ENCODE assay signal across 8 mouse cellular contexts in genomic region chr5:137294744-137295093, GRCm38 (mm10). TPM values are rescaled to one million over a fixed set of nuclear protein-coding genes. Genes with fewer than 3 reads are reported as not detected.
DNase-seq lines count a peak whose midpoint lies in the region; ATAC-seq and TF ChIP-seq lines count a peak whose summit lies in the region.

No protein-coding gene starts in this region.

- H3K9me3 ChIP-seq in liver, embryonic 13.5 days (replicated peaks), result no peaks in the 10 kb centered on the region

- no peak for TF ChIP-seq CTCF in cerebellum, adult 2 months (IDR thresholded peaks at IDR 0.05; ENCODE audit: borderline replicate concordance, insufficient read depth, low read depth, low read length)

- H3K27me3 ChIP-seq in cerebellum, adult 2 months (ENCODE audit: control insufficient read depth, insufficient read depth, low read length), result no peaks in the 10 kb centered on the region
- H3K27me3 ChIP-seq in liver, embryonic 13.5 days, result no peaks in the 10 kb centered on the region

- peak overlapping the region; percentile 92 for H3K4me3 ChIP-seq in cerebellum, adult 2 months (replicated peaks; ENCODE audit: insufficient read depth, low read depth, low read length)
- H3K4me3 ChIP-seq in liver, embryonic 13.5 days (replicated peaks), result peak overlapping the region; percentile 83

- DNase-seq in cerebellum, adult 2 months, result no peak
- DNase-seq in cerebellum, postnatal 4 days (ENCODE audit: low spot score in 2 of 2), result no peak
- peak; percentile 31 for DNase-seq in thymus, postnatal 25 days
- no peak for DNase-seq in thymus, postnatal 36 days
- DNase-seq in liver, embryonic 13.5 days, result no peak
- no peak for DNase-seq in adrenal gland, adult 18-20 months (ENCODE audit: low spot score in 2 of 2)
- DNase-seq in frontal cortex, adult 2 months (ENCODE audit: extremely low spot score in 1 of 2, low spot score in 1 of 2), result no peak
- DNase-seq in layer of hippocampus, adult 9-10 months (ENCODE audit: low spot score), result no peak

- no peak for TF ChIP-seq POLR2A in cerebellum, adult 2 months (IDR thresholded peaks at IDR 0.05; ENCODE audit: borderline replicate concordance, insufficient read depth, low read length)

- H3K4me1 ChIP-seq in cerebellum, adult 2 months (ENCODE audit: control insufficient read depth, insufficient read depth, low read length), result peaks cover 6% of the 10 kb centered on the region; the same call in 1 of the 2 replicates
- peaks cover 69% of the 10 kb centered on the region for H3K4me1 ChIP-seq in liver, embryonic 13.5 days (replicated peaks)

- peak; percentile 19 for ATAC-seq in liver, embryonic 13.5 days (ENCODE audit: low read depth)

- H3K9ac ChIP-seq in liver, embryonic 13.5 days, result peak overlapping the region; percentile 88

- H3K27ac ChIP-seq in cerebellum, adult 2 months (ENCODE audit: insufficient read depth, low read length), result peak overlapping the region; percentile 81
- H3K27ac ChIP-seq in liver, embryonic 13.5 days, result peak overlapping the region; percentile 100

- H3K36me3 ChIP-seq in liver, embryonic 13.5 days, result peaks cover 57% of the 10 kb centered on the region

- H3K4me2 ChIP-seq in liver, embryonic 13.5 days, result peak overlapping the region; percentile 100

- under 1% methylated on average over 18 of the region's 18 CpGs for WGBS in cerebellum, adult 2 months
- WGBS in liver, embryonic 13.5 days (ENCODE audit: insufficient replicate concordance), result 7% methylated on average over 18 of the region's 18 CpGs

RNA-seq across cellular contexts. Expression of gene Ufsp1, which starts 0.3 kb away (rescaled TPM):
- 27.9 and 28.2 TPM in 2 replicates for polyA plus RNA-seq in cerebellum, adult 2 months (2012; rRNA removed)
- 8.4 TPM in 2 replicates for polyA plus RNA-seq in liver, embryonic 13.5 days (2015; fragmentation: Nextera tagmentation; extraction: Ambion mirVana)
- 10 to 100 TPM in 1 of 2 experiments, 1 to 10 TPM in 1; 8.8 to 10.2 TPM for total RNA-seq in adrenal gland, adult 18-20 months (2021)
- polyA plus RNA-seq in frontal cortex, adult 2 months (2012; rRNA removed), result 12.4 and 13.1 TPM in 2 replicates

RNA-seq across cellular contexts. Expression of gene Ache, which starts 7.4 kb away (rescaled TPM):
- 155 and 165 TPM in 2 replicates for polyA plus RNA-seq in cerebellum, adult 2 months (2012; rRNA removed)
- 15.9 and 16.6 TPM in 2 replicates for polyA plus RNA-seq in liver, embryonic 13.5 days (2015; fragmentation: Nextera tagmentation; extraction: Ambion mirVana)
- 10 to 100 TPM; 10.0 to 12.9 TPM for total RNA-seq in adrenal gland, adult 18-20 months (2021)
- 63.7 and 65.6 TPM in 2 replicates for polyA plus RNA-seq in frontal cortex, adult 2 months (2012; rRNA removed)

RNA-seq across cellular contexts. Expression of gene Srrt, which starts 12.8 kb away (rescaled TPM):
- 208 and 224 TPM in 2 replicates for polyA plus RNA-seq in cerebellum, adult 2 months (2012; rRNA removed)
- 86.7 and 102 TPM in 2 replicates for polyA plus RNA-seq in liver, embryonic 13.5 days (2015; fragmentation: Nextera tagmentation; extraction: Ambion mirVana)
- 100 to 1,000 TPM; 169 to 174 TPM for total RNA-seq in adrenal gland, adult 18-20 months (2021)
- 268 and 278 TPM in 2 replicates for polyA plus RNA-seq in frontal cortex, adult 2 months (2012; rRNA removed)

RNA-seq across cellular contexts. Expression of gene Trip6, which starts 19.5 kb away (rescaled TPM):
- polyA plus RNA-seq in cerebellum, adult 2 months (2012; rRNA removed), result 10.3 and 11.0 TPM in 2 replicates
- 10.1 and 10.6 TPM in 2 replicates for polyA plus RNA-seq in liver, embryonic 13.5 days (2015; fragmentation: Nextera tagmentation; extraction: Ambion mirVana)
- 10 to 100 TPM; 30.1 to 39.4 TPM for total RNA-seq in adrenal gland, adult 18-20 months (2021)
- 8.5 and 9.0 TPM in 2 replicates for polyA plus RNA-seq in frontal cortex, adult 2 months (2012; rRNA removed)

RNA-seq across cellular contexts. Expression of gene Slc12a9, which starts 38.7 kb away (rescaled TPM):
- polyA plus RNA-seq in cerebellum, adult 2 months (2012; rRNA removed), result 31.0 and 31.6 TPM in 2 replicates
- 2.8 and 3.2 TPM in 2 replicates for polyA plus RNA-seq in liver, embryonic 13.5 days (2015; fragmentation: Nextera tagmentation; extraction: Ambion mirVana)
- 1 to 10 TPM; 8.4 to 8.6 TPM for total RNA-seq in adrenal gland, adult 18-20 months (2021)
- 32.6 and 34.6 TPM in 2 replicates for polyA plus RNA-seq in frontal cortex, adult 2 months (2012; rRNA removed)
